8 mouse cellular contexts compared by ENCODE assay signal in genomic region chr7:99450703-99451102, GRCm38 (mm10). TPM values are rescaled to one million over a fixed set of nuclear protein-coding genes. Genes with fewer than 3 reads are reported as not detected.
DNase-seq lines count a peak whose midpoint lies in the region; ATAC-seq and TF ChIP-seq lines count a peak whose summit lies in the region.

No protein-coding gene starts in this region.

- H3K36me3 ChIP-seq in heart, postnatal 0 days (replicated peaks; ENCODE audit: control insufficient read depth, insufficient read depth, low read length): peaks cover 5% of the 10 kb centered on the region
- H3K36me3 ChIP-seq in kidney, postnatal 0 days (ENCODE audit: insufficient read depth, low read length): no peaks in the 10 kb centered on the region
- no peaks in the 10 kb centered on the region for H3K36me3 ChIP-seq in liver, embryonic 13.5 days
- H3K36me3 ChIP-seq in neural tube, embryonic 11.5 days (ENCODE audit: control insufficient read depth, insufficient read depth, low read length): no peaks in the 10 kb centered on the region

- no peaks in the 10 kb centered on the region for H3K4me1 ChIP-seq in heart, postnatal 0 days (ENCODE audit: control insufficient read depth, insufficient read depth)
- H3K4me1 ChIP-seq in kidney, postnatal 0 days (replicated peaks; ENCODE audit: insufficient read depth, low read length): peaks cover 10% of the 10 kb centered on the region
- H3K4me1 ChIP-seq in liver, embryonic 13.5 days (replicated peaks): no peaks in the 10 kb centered on the region
- 0 out of 2 replicates have a peak, but pooled peaks cover 5% of the 10 kb centered on the region for H3K4me1 ChIP-seq in neural tube, embryonic 11.5 days (ENCODE audit: control insufficient read depth, insufficient read depth, low read length)

- no peaks in the 10 kb centered on the region for H3K27me3 ChIP-seq in heart, postnatal 0 days (ENCODE audit: control insufficient read depth, insufficient read depth, low read length)
- H3K27me3 ChIP-seq in kidney, postnatal 0 days (ENCODE audit: insufficient read depth, low read length): no peaks in the 10 kb centered on the region
- H3K27me3 ChIP-seq in liver, embryonic 13.5 days: no peaks in the 10 kb centered on the region
- H3K27me3 ChIP-seq in neural tube, embryonic 11.5 days (ENCODE audit: control insufficient read depth, insufficient read depth, low read length): no peaks in the 10 kb centered on the region

- no peak overlapping the region for H3K27ac ChIP-seq in heart, postnatal 0 days (ENCODE audit: low read depth)
- no peak overlapping the region for H3K27ac ChIP-seq in kidney, postnatal 0 days
- no peak overlapping the region for H3K27ac ChIP-seq in liver, embryonic 13.5 days
- H3K27ac ChIP-seq in neural tube, embryonic 11.5 days (ENCODE audit: low read depth, low read length): no peak overlapping the region

- 2% methylated on average over 3 of the region's 3 CpGs for WGBS in heart, postnatal 0 days
- WGBS in kidney, postnatal 0 days: 2% methylated on average over 3 of the region's 3 CpGs
- 3% methylated on average over 3 of the region's 3 CpGs for WGBS in liver, embryonic 13.5 days (ENCODE audit: insufficient replicate concordance)
- WGBS in neural tube, embryonic 11.5 days: 0% methylated on average over 3 of the region's 3 CpGs

- no peak overlapping the region for H3K9ac ChIP-seq in heart, postnatal 0 days (replicated peaks; ENCODE audit: low read depth, low read length)
- no peak overlapping the region for H3K9ac ChIP-seq in kidney, postnatal 0 days (ENCODE audit: low read depth, low read length)
- H3K9ac ChIP-seq in liver, embryonic 13.5 days: no peak overlapping the region
- no peak overlapping the region for H3K9ac ChIP-seq in neural tube, embryonic 11.5 days (ENCODE audit: low read length)

- no peak for TF ChIP-seq EP300 in heart, postnatal 0 days (IDR thresholded peaks at IDR 0.05; ENCODE audit: low read depth)

- H3K9me3 ChIP-seq in heart, postnatal 0 days (replicated peaks; ENCODE audit: control insufficient read depth, low read length): no peaks in the 10 kb centered on the region
- H3K9me3 ChIP-seq in kidney, postnatal 0 days (replicated peaks; ENCODE audit: low read length): no peaks in the 10 kb centered on the region
- H3K9me3 ChIP-seq in liver, embryonic 13.5 days (replicated peaks): no peaks in the 10 kb centered on the region
- no peaks in the 10 kb centered on the region for H3K9me3 ChIP-seq in neural tube, embryonic 11.5 days (ENCODE audit: control insufficient read depth, low read length)

- TF ChIP-seq CTCF in heart, postnatal 0 days (IDR thresholded peaks at IDR 0.05; ENCODE audit: low read depth): peak; percentile 96
- peak; percentile 99 for TF ChIP-seq CTCF in kidney, postnatal 0 days (IDR thresholded peaks at IDR 0.05; ENCODE audit: low read depth)

- DNase-seq in CD4-positive, CD25-positive, alpha-beta regulatory T cell, adult 2 months (ENCODE audit: low read depth, low spot score): peak; percentile 87
- DNase-seq in cerebellum, postnatal 4 days (ENCODE audit: low spot score in 2 of 2): peak; percentile 52 to 81
- peak; percentile 83 for DNase-seq in heart, postnatal 0 days (ENCODE audit: low spot score)
- peak; percentile 89 for DNase-seq in kidney, postnatal 0 days (ENCODE audit: low spot score)
- DNase-seq in liver, embryonic 13.5 days: peak; percentile 50
- peak; percentile 76 for DNase-seq in neural tube, embryonic 11.5 days (ENCODE audit: low spot score)
- peak; percentile 53 for DNase-seq in testis, postnatal 14 days (ENCODE audit: low spot score)

- no peak overlapping the region for H3K4me2 ChIP-seq in heart, postnatal 0 days (ENCODE audit: low read depth, low read length)
- no peak overlapping the region for H3K4me2 ChIP-seq in kidney, postnatal 0 days (ENCODE audit: low read length)
- H3K4me2 ChIP-seq in liver, embryonic 13.5 days: no peak overlapping the region
- no peak overlapping the region for H3K4me2 ChIP-seq in neural tube, embryonic 11.5 days (ENCODE audit: low read depth)

- peak; percentile 40 for ATAC-seq in activated CD4-positive, CD25-positive, alpha-beta regulatory T cell, adult 4 months
- peak; percentile 32; the same call in 1 of the 2 replicates for ATAC-seq in heart, postnatal 0 days (ENCODE audit: insufficient read depth, low read depth)
- ATAC-seq in kidney, postnatal 0 days (replicated peaks; ENCODE audit: low FRiP score, low read depth): peak; percentile 43
- no peak for ATAC-seq in liver, embryonic 13.5 days (ENCODE audit: low read depth)
- ATAC-seq in neural tube, embryonic 11.5 days (ENCODE audit: insufficient read depth, low FRiP score, low TSS enrichment): peak; percentile 29; the same call in 1 of the 2 replicates

- no peak overlapping the region for H3K4me3 ChIP-seq in heart, postnatal 0 days (ENCODE audit: low read depth, low read length)
- H3K4me3 ChIP-seq in kidney, postnatal 0 days (replicated peaks; ENCODE audit: low read depth, low read length): no peak overlapping the region
- no peak overlapping the region for H3K4me3 ChIP-seq in liver, embryonic 13.5 days (replicated peaks)
- H3K4me3 ChIP-seq in neural tube, embryonic 11.5 days (ENCODE audit: low read depth, low read length): no peak overlapping the region

RNA-seq across cellular contexts. Expression of gene Klhl35, which starts 15.1 kb away (rescaled TPM):
- polyA plus RNA-seq in activated CD4-positive, CD25-positive, alpha-beta regulatory T cell, adult 4 months (2017; shearing (Covaris generic)): not detected
- 0.73 and 1.6 TPM in 2 replicates for total RNA-seq in heart, postnatal 0 days (2014; rRNA removed; ENCODE audit: low replicate concordance)
- 0.59 and 0.75 TPM in 2 replicates for polyA plus RNA-seq in heart, postnatal 0 days (2015; fragmentation: Nextera tagmentation; extraction: Ambion mirVana)
- polyA plus RNA-seq in kidney, postnatal 0 days (2015; fragmentation: Nextera tagmentation; extraction: Ambion mirVana): 0.97 and 1.3 TPM in 2 replicates
- 0.12 and 0.21 TPM in 2 replicates for polyA plus RNA-seq in liver, embryonic 13.5 days (2015; fragmentation: Nextera tagmentation; extraction: Ambion mirVana)
- 25.8 and 31.4 TPM in 2 replicates for polyA plus RNA-seq in neural tube, embryonic 11.5 days (2014; fragmentation: Nextera tagmentation; extraction: Ambion mirVana)

RNA-seq across cellular contexts. Expression of gene Rps3, which starts 32.8 kb away (rescaled TPM):
- 1,000 to 10,000 TPM; 2,602 to 3,921 TPM for polyA plus RNA-seq in activated CD4-positive, CD25-positive, alpha-beta regulatory T cell, adult 4 months (2017; shearing (Covaris generic))
- 804 and 987 TPM in 2 replicates for total RNA-seq in heart, postnatal 0 days (2014; rRNA removed; ENCODE audit: low replicate concordance)
- polyA plus RNA-seq in heart, postnatal 0 days (2015; fragmentation: Nextera tagmentation; extraction: Ambion mirVana): 439 and 463 TPM in 2 replicates
- 873 and 942 TPM in 2 replicates for polyA plus RNA-seq in kidney, postnatal 0 days (2015; fragmentation: Nextera tagmentation; extraction: Ambion mirVana)
- 741 and 746 TPM in 2 replicates for polyA plus RNA-seq in liver, embryonic 13.5 days (2015; fragmentation: Nextera tagmentation; extraction: Ambion mirVana)
- polyA plus RNA-seq in neural tube, embryonic 11.5 days (2014; fragmentation: Nextera tagmentation; extraction: Ambion mirVana): 687 and 719 TPM in 2 replicates

Comparison
In these comparisons a context has a peak if more than half of its experiments do, and no peak if none do; other contexts are left out.
1. RNA of gene Klhl35, which starts 15.1 kb away (polyA plus RNA-seq): 25.8 to 31.4 TPM in neural tube, embryonic 11.5 days; 0.97 to 1.3 TPM in kidney, postnatal 0 days, 0.59 to 0.75 TPM in heart, postnatal 0 days, not detected in activated CD4-positive, CD25-positive, alpha-beta regulatory T cell, adult 4 months and 0.12 to 0.21 TPM in liver, embryonic 13.5 days; every median in the first group is over 10 times any median in the second.
2. Peak in every context shown above with its lines, with median percentiles within 50 percentile points of each other: DNase-seq.